Mouse (Mus musculus) layer of hippocampus, postnatal 36 days (tissue): ENCODE data around the gene Dlg5. TPM values are rescaled to one million over a fixed set of nuclear protein-coding genes. Genes with fewer than 3 reads are reported as not detected.
A peak's percentile ranks its signal among the peaks of the same experiment; 100 is the strongest.

ENCODE experiments used
- DNase-seq, 2 experiments: peaks; one replicate each; pipeline ENCODE4 v3.0.0; 2022
- total RNA-seq, 2 experiments: library from RNA; stranded (reverse); gene quantifications; 2 replicates each; pipeline ENCODE4 v1.2.3; 2021

Gene Dlg5
- 10 to 100 TPM; 57.8 to 61.7 TPM for total RNA-seq

GRCm38 (mm10) chr14:24245177-24246081 is at the start of gene Dlg5:
Gene Dlg5, minus strand, starts transcription at chr14:24245920.
- peak; percentile 60 for DNase-seq

- no peak for DNase-seq
Observed at GRCm38 (mm10) chr14:24293631-24294030, 47.9 kb upstream of the Dlg5 start.

- DNase-seq = no peak
Observed at GRCm38 (mm10) chr14:24292914-24293313, 47.2 kb upstream of the Dlg5 start, which contains the start of gene E330034G19Rik. Gene E330034G19Rik, plus strand, starts transcription at chr14:24293214.

- DNase-seq = no peak
Observed at GRCm38 (mm10) chr14:24290726-24291125, 45.0 kb upstream of the Dlg5 start.

GRCm38 (mm10) chr14:24286136-24286535 is 40.4 kb upstream of the Dlg5 start:
- no peak for DNase-seq

- DNase-seq = no peak
Observed at GRCm38 (mm10) chr14:24282276-24282675, 36.6 kb upstream of the Dlg5 start.

GRCm38 (mm10) chr14:24281278-24281677 is 35.6 kb upstream of the Dlg5 start:
- DNase-seq = no peak

- no peak for DNase-seq
Observed at GRCm38 (mm10) chr14:24275534-24275933, 29.8 kb upstream of the Dlg5 start.

GRCm38 (mm10) chr14:24273575-24273974 is 27.9 kb upstream of the Dlg5 start:
- no peak for DNase-seq

- DNase-seq = no peak
Observed at GRCm38 (mm10) chr14:24269571-24269970, 23.9 kb upstream of the Dlg5 start.

- DNase-seq = peak; percentile 17 to 27
Observed at GRCm38 (mm10) chr14:24262915-24263314, 17.2 kb upstream of the Dlg5 start.

GRCm38 (mm10) chr14:24262382-24262781 is 16.7 kb upstream of the Dlg5 start:
- DNase-seq = no peak

- DNase-seq = no peak
Observed at GRCm38 (mm10) chr14:24260391-24260790, 14.7 kb upstream of the Dlg5 start.

GRCm38 (mm10) chr14:24255956-24256355 is 10.2 kb upstream of the Dlg5 start:
- DNase-seq = no peak

GRCm38 (mm10) chr14:24253611-24254202 is 8.0 kb upstream of the Dlg5 start:
- no peak for DNase-seq

GRCm38 (mm10) chr14:24251326-24251725 is 5.6 kb upstream of the Dlg5 start:
- no peak for DNase-seq

GRCm38 (mm10) chr14:24249926-24250325 is 4.2 kb upstream of the Dlg5 start:
- DNase-seq = no peak

GRCm38 (mm10) chr14:24244330-24245176 is 1.2 kb downstream of the Dlg5 start:
- DNase-seq = peak in 1 of 2 experiments; percentile 26

GRCm38 (mm10) chr14:24242016-24242415 is 3.7 kb downstream of the Dlg5 start:
- no peak for DNase-seq

GRCm38 (mm10) chr14:24240831-24241230 is 4.9 kb downstream of the Dlg5 start:
- DNase-seq = no peak

- no peak for DNase-seq
Observed at GRCm38 (mm10) chr14:24239651-24240050, 6.1 kb downstream of the Dlg5 start.

- no peak for DNase-seq
Observed at GRCm38 (mm10) chr14:24235954-24236353, 9.8 kb downstream of the Dlg5 start.

- DNase-seq = no peak
Observed at GRCm38 (mm10) chr14:24234411-24234810, 11.3 kb downstream of the Dlg5 start.
